Mouse (Mus musculus) activated CD4-positive, CD25-positive, alpha-beta regulatory T cell, adult 9 weeks (primary cell): ENCODE data around the gene Zfp345. TPM values are rescaled to one million over a fixed set of nuclear protein-coding genes. Genes with fewer than 3 reads are reported as not detected.

ENCODE experiments used
- polyA plus RNA-seq: library from polyadenylated mRNA; unstranded; fragments of 100-300 nt; shearing (Covaris generic); gene quantifications from one replicate; pipeline ENCODE4 v1.2.1, GENCODE M21; 2017

Zfp345 gene
- 0.50 TPM for polyA plus RNA-seq

GRCm38 (mm10) chr2:150484939-150485778 lies at the start of gene Zfp345:
Gene Zfp345 (minus strand): TSS chr2:150485091.

GRCm38 (mm10) chr2:150451180-150451919 lies 33.5 kb downstream of the Zfp345 start, which contains the start of gene Zfp442:
Gene Zfp442 (minus strand): TSS chr2:150451486.

Other genes starting within 250 kb of the Zfp345 start
- gene Gm21994, start 229.5 kb downstream of the Zfp345 start, polyA plus RNA-seq = 46.5 TPM
- 0.26 TPM for gene Gm14124, start 227.6 kb downstream of the Zfp345 start, polyA plus RNA-seq
- gene Gm10130, start 161.4 kb downstream of the Zfp345 start, polyA plus RNA-seq = 26.5 TPM
- 8.5 TPM for gene 3300002I08Rik, start 122.3 kb downstream of the Zfp345 start, polyA plus RNA-seq
- 9.4 TPM for gene Zfp442, start 33.6 kb downstream of the Zfp345 start, polyA plus RNA-seq
- 326 TPM for gene Cst7, start 85.3 kb upstream of the Zfp345 start, polyA plus RNA-seq
- 37.0 TPM for gene Apmap, start 123.5 kb upstream of the Zfp345 start, polyA plus RNA-seq
- gene Acss1, start 183.4 kb upstream of the Zfp345 start, polyA plus RNA-seq = 19.7 TPM
- gene Vsx1, start 204.3 kb upstream of the Zfp345 start, polyA plus RNA-seq = not detected